Mouse (Mus musculus): ENCODE results near the gene Ttc28. TPM values are rescaled to one million over a fixed set of nuclear protein-coding genes. Genes with fewer than 3 reads are reported as not detected.

Ttc28 gene
- total RNA-seq, 2 experiments from 2014 or later, result 15.4 to 20.2 TPM

- peak in 1 of 2 experiments; percentile 10 for DNase-seq (ENCODE audit: low spot score in 2 of 2)
Observed at GRCm38 (mm10) chr5:111317526-111317925, 437.9 kb downstream of the Ttc28 start.

GRCm38 (mm10) chr5:111318946-111319345, 439.3 kb downstream of the Ttc28 start:
- DNase-seq (ENCODE audit: low spot score in 2 of 2), result no peak

- DNase-seq (ENCODE audit: low spot score in 2 of 2), result no peak
Observed at GRCm38 (mm10) chr5:111325813-111326212, 446.2 kb downstream of the Ttc28 start.

GRCm38 (mm10) chr5:111327420-111327819, 447.8 kb downstream of the Ttc28 start:
- DNase-seq (ENCODE audit: low spot score in 2 of 2), result no peak

GRCm38 (mm10) chr5:111329782-111330416, 450.3 kb downstream of the Ttc28 start:
- no peak for DNase-seq (ENCODE audit: low spot score in 2 of 2)

GRCm38 (mm10) chr5:111330417-111331098, 451.0 kb downstream of the Ttc28 start, which contains the start of gene Pitpnb:
Gene Pitpnb (plus strand): TSS chr5:111330763.
- DNase-seq (ENCODE audit: low spot score in 2 of 2), result peak; percentile 99 to 100

- DNase-seq (ENCODE audit: low spot score in 2 of 2), result no peak
Observed at GRCm38 (mm10) chr5:111331099-111331435, 451.5 kb downstream of the Ttc28 start.

GRCm38 (mm10) chr5:111335939-111336691, 456.5 kb downstream of the Ttc28 start:
- peak in 1 of 2 experiments; percentile 7 for DNase-seq (ENCODE audit: low spot score in 2 of 2)

Small RNA genes lying within 50 kb of the gene (microRNA-seq; reads per million reads assigned to microRNA genes)
- gene Mir701 (ENCODE audit: borderline number of aligned reads in 2 of 2), result 5.2 to 7.3 reads per million in 2 experiments

Other genes starting within 250 kb of the Ttc28 start
- 10 to 100 TPM; 18.9 to 19.1 TPM for gene Noc4l, start 226.4 kb upstream of the Ttc28 start, total RNA-seq (2021)
- gene Ddx51, start 226.4 kb upstream of the Ttc28 start, total RNA-seq (2021), result 10 to 100 TPM; 16.8 to 23.7 TPM
- gene Ep400, start 109.1 kb upstream of the Ttc28 start, total RNA-seq (2021), result 10 to 100 TPM; 66.1 to 82.2 TPM
- 10 to 100 TPM; 36.4 to 47.3 TPM for gene Pus1, start 99.1 kb upstream of the Ttc28 start, total RNA-seq (2021)
- 10 to 100 TPM; 39.6 to 50.7 TPM for gene Ulk1, start 69.7 kb upstream of the Ttc28 start, total RNA-seq (2021)
- gene Hscb, start 40.0 kb upstream of the Ttc28 start, total RNA-seq (2021), result 10 to 100 TPM; 13.9 to 14.9 TPM
- gene Chek2, start 39.8 kb upstream of the Ttc28 start, total RNA-seq (2021), result 1 to 10 TPM; 1.9 to 2.6 TPM